Mouse (Mus musculus): ENCODE data around the gene Uaca.
A peak's percentile ranks its signal among the peaks of the same experiment; 100 is the strongest.

Gene Uaca

GRCm38 (mm10) chr9:60837449-60838141 lies 43.3 kb downstream of the Uaca start:
- DNase-seq (ENCODE audit: low spot score) = peak; percentile 66

- DNase-seq (ENCODE audit: low spot score) = peak; percentile 56
Measured at GRCm38 (mm10) chr9:60838331-60838872, 44.1 kb downstream of the Uaca start.

- DNase-seq (ENCODE audit: low spot score) = peak; percentile 37
Measured at GRCm38 (mm10) chr9:60841393-60841792, 47.1 kb downstream of the Uaca start.

- no peak for DNase-seq (ENCODE audit: low spot score)
Measured at GRCm38 (mm10) chr9:60843415-60844076, 49.2 kb downstream of the Uaca start.

- DNase-seq (ENCODE audit: low spot score) = peak; percentile 48
Measured at GRCm38 (mm10) chr9:60848730-60849129, 54.4 kb downstream of the Uaca start.

GRCm38 (mm10) chr9:60849986-60850385 lies 55.6 kb downstream of the Uaca start:
- DNase-seq (ENCODE audit: low spot score) = no peak

GRCm38 (mm10) chr9:60854196-60854595 lies 59.9 kb downstream of the Uaca start:
- no peak for DNase-seq (ENCODE audit: low spot score)

GRCm38 (mm10) chr9:60857833-60858232 lies 63.5 kb downstream of the Uaca start:
- peak; percentile 79 for DNase-seq (ENCODE audit: low spot score)

GRCm38 (mm10) chr9:60858306-60858960 lies 64.1 kb downstream of the Uaca start:
- peak; percentile 82 for DNase-seq (ENCODE audit: low spot score)

GRCm38 (mm10) chr9:60859031-60859430 lies 64.7 kb downstream of the Uaca start:
- no peak for DNase-seq (ENCODE audit: low spot score)

- DNase-seq (ENCODE audit: low spot score) = no peak
Measured at GRCm38 (mm10) chr9:60861030-60861429, 66.7 kb downstream of the Uaca start.

- no peak for DNase-seq (ENCODE audit: low spot score)
Measured at GRCm38 (mm10) chr9:60864664-60865063, 70.3 kb downstream of the Uaca start.

GRCm38 (mm10) chr9:60865866-60866265 lies 71.5 kb downstream of the Uaca start:
- DNase-seq (ENCODE audit: low spot score) = no peak

- no peak for DNase-seq (ENCODE audit: low spot score)
Measured at GRCm38 (mm10) chr9:60870451-60870850, 76.1 kb downstream of the Uaca start.

GRCm38 (mm10) chr9:60870919-60871503 lies 76.7 kb downstream of the Uaca start:
- DNase-seq (ENCODE audit: low spot score) = no peak

GRCm38 (mm10) chr9:60873257-60874054 lies 79.1 kb downstream of the Uaca start:
- DNase-seq (ENCODE audit: low spot score) = no peak

GRCm38 (mm10) chr9:60874055-60874392 lies 79.7 kb downstream of the Uaca start:
- no peak for DNase-seq (ENCODE audit: low spot score)

GRCm38 (mm10) chr9:60876085-60876484 lies 81.7 kb downstream of the Uaca start:
- DNase-seq (ENCODE audit: low spot score) = no peak

GRCm38 (mm10) chr9:60876531-60876930 lies 82.2 kb downstream of the Uaca start:
- no peak for DNase-seq (ENCODE audit: low spot score)

- DNase-seq (ENCODE audit: low spot score) = no peak
Measured at GRCm38 (mm10) chr9:60878051-60878557, 83.8 kb downstream of the Uaca start.

- no peak for DNase-seq (ENCODE audit: low spot score)
Measured at GRCm38 (mm10) chr9:60878630-60879029, 84.3 kb downstream of the Uaca start.

GRCm38 (mm10) chr9:60885148-60885547 lies 90.8 kb downstream of the Uaca start:
- no peak for DNase-seq (ENCODE audit: low spot score)

Data from embryo, embryonic 10.5 days (tissue).